Mouse (Mus musculus): ENCODE measurements around the gene Alox8. TPM values are rescaled to one million over a fixed set of nuclear protein-coding genes. Genes with fewer than 3 reads are reported as not detected.

Gene Alox8
- 0.11 TPM in 1 of 2 replicates, not detected in the other for polyA plus RNA-seq (2014; fragmentation: Nextera tagmentation; extraction: Ambion mirVana)

GRCm38 (mm10) chr11:69197743-69198142, at the start of gene Alox8:
Gene Alox8 (minus strand): TSS chr11:69197843.
- DNase-seq (ENCODE audit: low spot score, missing footprints) (no peak), ATAC-seq (ENCODE audit: low FRiP score) (no peak)
- 0 out of 2 replicates have a peak within 1 kb of the TSS, but pooled peaks have one; percentile 22 for H3K9ac ChIP-seq (ENCODE audit: low read length)
- H3K27me3 ChIP-seq (ENCODE audit: control insufficient read depth, insufficient read depth, low read length) = peaks cover 15% of the 10 kb centered on the region
- no peak within 1 kb of the TSS for H3K27ac ChIP-seq (ENCODE audit: low read depth, low read length)
- no peaks in the 10 kb centered on the region for H3K4me1 ChIP-seq (ENCODE audit: control insufficient read depth, insufficient read depth, low read length)
- H3K4me2 ChIP-seq = peak within 1 kb of the TSS; percentile 29
- H3K9me3 ChIP-seq (ENCODE audit: control insufficient read depth, low read length) = no peaks in the 10 kb centered on the region
- no peaks in the 10 kb centered on the region for H3K36me3 ChIP-seq (ENCODE audit: control insufficient read depth, insufficient read depth, low read length)
- WGBS = 36% methylated on average over 6 of the region's 6 CpGs
- H3K4me3 ChIP-seq (ENCODE audit: low read depth, low read length) = 0 out of 2 replicates have a peak within 1 kb of the TSS, but pooled peaks have one; percentile 15

GRCm38 (mm10) chr11:69245643-69246042, 48.0 kb upstream of the Alox8 start:
- no peak overlapping the region for H3K4me3 ChIP-seq (ENCODE audit: low read depth, low read length)
- H3K9ac ChIP-seq (ENCODE audit: low read length) = no peak overlapping the region
- DNase-seq (ENCODE audit: low spot score, missing footprints) (no peak), ATAC-seq (ENCODE audit: low FRiP score) (no peak)
- no peak overlapping the region for H3K4me2 ChIP-seq
- H3K4me1 ChIP-seq (ENCODE audit: control insufficient read depth, insufficient read depth, low read length) = no peaks in the 10 kb centered on the region
- no peaks in the 10 kb centered on the region for H3K27me3 ChIP-seq (ENCODE audit: control insufficient read depth, insufficient read depth, low read length)
- no peaks in the 10 kb centered on the region for H3K9me3 ChIP-seq (ENCODE audit: control insufficient read depth, low read length)
- H3K27ac ChIP-seq (ENCODE audit: low read depth, low read length) = no peak overlapping the region
- no peaks in the 10 kb centered on the region for H3K36me3 ChIP-seq (ENCODE audit: control insufficient read depth, insufficient read depth, low read length)
- WGBS = 64% methylated on average over 2 of the region's 2 CpGs

- no peaks in the 10 kb centered on the region for H3K9me3 ChIP-seq (ENCODE audit: control insufficient read depth, low read length)
- WGBS = 24% methylated on average over 2 of the region's 2 CpGs
- no peak overlapping the region for H3K4me3 ChIP-seq (ENCODE audit: low read depth, low read length)
- no peak overlapping the region for H3K9ac ChIP-seq (ENCODE audit: low read length)
- no peak overlapping the region for H3K4me2 ChIP-seq
- no peaks in the 10 kb centered on the region for H3K27me3 ChIP-seq (ENCODE audit: control insufficient read depth, insufficient read depth, low read length)
- DNase-seq (ENCODE audit: low spot score, missing footprints) (peak; percentile 94), ATAC-seq (ENCODE audit: low FRiP score) (no peak)
- H3K36me3 ChIP-seq (ENCODE audit: control insufficient read depth, insufficient read depth, low read length) = no peaks in the 10 kb centered on the region
- no peak overlapping the region for H3K27ac ChIP-seq (ENCODE audit: low read depth, low read length)
- H3K4me1 ChIP-seq (ENCODE audit: control insufficient read depth, insufficient read depth, low read length) = no peaks in the 10 kb centered on the region
Observed at GRCm38 (mm10) chr11:69244911-69245310, 47.3 kb upstream of the Alox8 start.

- Histone ChIP-seq H3K4me2 (peak within 1 kb of the TSS; percentile 64), H3K4me3 (ENCODE audit: low read depth, low read length) (peak within 1 kb of the TSS; percentile 31), H3K9me3 (ENCODE audit: control insufficient read depth, low read length) (no peaks in the 10 kb centered on the region), H3K27ac (ENCODE audit: low read depth, low read length) (no peak within 1 kb of the TSS), H3K9ac (ENCODE audit: low read length) (peak within 1 kb of the TSS; percentile 43), H3K4me1 (ENCODE audit: control insufficient read depth, insufficient read depth, low read length) (peaks cover 5% of the 10 kb centered on the region), H3K27me3 (ENCODE audit: control insufficient read depth, insufficient read depth, low read length) (peaks cover 11% of the 10 kb centered on the region), H3K36me3 (ENCODE audit: control insufficient read depth, insufficient read depth, low read length) (no peaks in the 10 kb centered on the region)
- WGBS = 11% methylated on average over 13 of the region's 13 CpGs
- peak; percentile 86 for DNase-seq (ENCODE audit: low spot score, missing footprints)
- ATAC-seq (ENCODE audit: low FRiP score) = peak; percentile 45; the same call in 1 of the 2 replicates
Observed at GRCm38 (mm10) chr11:69236926-69237260, 39.2 kb upstream of the Alox8 start, which contains the start of gene Gucy2e. Gene Gucy2e (minus strand): TSS chr11:69237036.

GRCm38 (mm10) chr11:69236061-69236925, 38.6 kb upstream of the Alox8 start:
- ATAC-seq (ENCODE audit: low FRiP score) (peak; percentile 35), DNase-seq (ENCODE audit: low spot score, missing footprints) (peak; percentile 92)
- 2% methylated on average over 51 of the region's 51 CpGs for WGBS
- no peaks in the 10 kb centered on the region for H3K9me3 ChIP-seq (ENCODE audit: control insufficient read depth, low read length)
- peaks cover 11% of the 10 kb centered on the region for H3K27me3 ChIP-seq (ENCODE audit: control insufficient read depth, insufficient read depth, low read length)
- H3K9ac ChIP-seq (ENCODE audit: low read length) = peak overlapping the region; percentile 43
- H3K4me2 ChIP-seq = peak overlapping the region; percentile 64
- H3K4me3 ChIP-seq (ENCODE audit: low read depth, low read length) = peak overlapping the region; percentile 31
- peaks cover 5% of the 10 kb centered on the region for H3K4me1 ChIP-seq (ENCODE audit: control insufficient read depth, insufficient read depth, low read length)
- no peak overlapping the region for H3K27ac ChIP-seq (ENCODE audit: low read depth, low read length)
- no peaks in the 10 kb centered on the region for H3K36me3 ChIP-seq (ENCODE audit: control insufficient read depth, insufficient read depth, low read length)

GRCm38 (mm10) chr11:69235285-69236060, 37.8 kb upstream of the Alox8 start:
- DNase-seq (ENCODE audit: low spot score, missing footprints) (peak; percentile 97), ATAC-seq (ENCODE audit: low FRiP score) (peak; percentile 91)
- Histone ChIP-seq H3K27me3 (ENCODE audit: control insufficient read depth, insufficient read depth, low read length) (peaks cover 11% of the 10 kb centered on the region), H3K4me3 (ENCODE audit: low read depth, low read length) (peak overlapping the region; percentile 31), H3K4me2 (peak overlapping the region; percentile 64), H3K9me3 (ENCODE audit: control insufficient read depth, low read length) (no peaks in the 10 kb centered on the region), H3K4me1 (ENCODE audit: control insufficient read depth, insufficient read depth, low read length) (peaks cover 5% of the 10 kb centered on the region), H3K27ac (ENCODE audit: low read depth, low read length) (no peak overlapping the region), H3K9ac (ENCODE audit: low read length) (peak overlapping the region; percentile 43), H3K36me3 (ENCODE audit: control insufficient read depth, insufficient read depth, low read length) (no peaks in the 10 kb centered on the region)
- under 1% methylated on average over 33 of the region's 33 CpGs for WGBS

GRCm38 (mm10) chr11:69233141-69233540, 35.5 kb upstream of the Alox8 start:
- H3K4me1 ChIP-seq (ENCODE audit: control insufficient read depth, insufficient read depth, low read length) = peaks cover 5% of the 10 kb centered on the region
- DNase-seq (ENCODE audit: low spot score, missing footprints) (peak; percentile 78), ATAC-seq (ENCODE audit: low FRiP score) (no peak)
- WGBS = 84% methylated on average over 2 of the region's 2 CpGs
- H3K36me3 ChIP-seq (ENCODE audit: control insufficient read depth, insufficient read depth, low read length) = no peaks in the 10 kb centered on the region
- no peaks in the 10 kb centered on the region for H3K9me3 ChIP-seq (ENCODE audit: control insufficient read depth, low read length)
- H3K9ac ChIP-seq (ENCODE audit: low read length) = no peak overlapping the region
- H3K4me3 ChIP-seq (ENCODE audit: low read depth, low read length) = no peak overlapping the region
- H3K4me2 ChIP-seq = no peak overlapping the region
- H3K27ac ChIP-seq (ENCODE audit: low read depth, low read length) = no peak overlapping the region
- H3K27me3 ChIP-seq (ENCODE audit: control insufficient read depth, insufficient read depth, low read length) = peaks cover 11% of the 10 kb centered on the region

- Histone ChIP-seq H3K9ac (ENCODE audit: low read length) (no peak overlapping the region), H3K9me3 (ENCODE audit: control insufficient read depth, low read length) (no peaks in the 10 kb centered on the region), H3K27ac (ENCODE audit: low read depth, low read length) (no peak overlapping the region), H3K4me3 (ENCODE audit: low read depth, low read length) (no peak overlapping the region), H3K4me2 (no peak overlapping the region), H3K4me1 (ENCODE audit: control insufficient read depth, insufficient read depth, low read length) (peaks cover 1% of the 10 kb centered on the region; the same call in 1 of the 2 replicates), H3K27me3 (ENCODE audit: control insufficient read depth, insufficient read depth, low read length) (no peaks in the 10 kb centered on the region), H3K36me3 (ENCODE audit: control insufficient read depth, insufficient read depth, low read length) (no peaks in the 10 kb centered on the region)
- peak; percentile 80 for DNase-seq (ENCODE audit: low spot score, missing footprints)
- ATAC-seq (ENCODE audit: low FRiP score) = no peak
- 81% methylated on average over 4 of the region's 4 CpGs for WGBS
Observed at GRCm38 (mm10) chr11:69230420-69230819, 32.8 kb upstream of the Alox8 start.

GRCm38 (mm10) chr11:69225715-69226114, 28.1 kb upstream of the Alox8 start:
- 56% methylated on average over 1 of the region's 1 CpGs for WGBS
- Histone ChIP-seq H3K36me3 (ENCODE audit: control insufficient read depth, insufficient read depth, low read length) (no peaks in the 10 kb centered on the region), H3K27ac (ENCODE audit: low read depth, low read length) (no peak overlapping the region), H3K4me3 (ENCODE audit: low read depth, low read length) (no peak overlapping the region), H3K9me3 (ENCODE audit: control insufficient read depth, low read length) (no peaks in the 10 kb centered on the region), H3K9ac (ENCODE audit: low read length) (no peak overlapping the region), H3K27me3 (ENCODE audit: control insufficient read depth, insufficient read depth, low read length) (no peaks in the 10 kb centered on the region), H3K4me2 (no peak overlapping the region), H3K4me1 (ENCODE audit: control insufficient read depth, insufficient read depth, low read length) (no peaks in the 10 kb centered on the region)
- ATAC-seq (ENCODE audit: low FRiP score) = no peak
- no peak for DNase-seq (ENCODE audit: low spot score, missing footprints)

Measured in midbrain, embryonic 11.5 days (tissue).